Mouse (Mus musculus) kidney, postnatal 25 days (tissue): ENCODE data around the gene Gm20870.
"Not testable (repeated sequence)": the region's sequence is repeated elsewhere in the genome, so short reads cannot be mapped to it uniquely, and the experiment has no call there.

ENCODE experiments used
- DNase-seq, 2 experiments: peaks; one replicate each; pipeline ENCODE4 v3.0.0; 2021; ENCODE audit warnings: mixed read lengths in 2 of 2

Gene Gm20870

GRCm38 (mm10) chrY:71691743-71692142 is at the start of gene Gm20870:
TSS of gene Gm20870 (plus strand) at chrY:71692043.
- DNase-seq, result not testable (repeated sequence)
